Mouse (Mus musculus) urinary bladder, postnatal 36 days (tissue): ENCODE data around the gene Pigk.
"Not testable (repeated sequence)": the region's sequence is repeated elsewhere in the genome, so short reads cannot be mapped to it uniquely, and the experiment has no call there.

Experiments used
- DNase-seq, 2 experiments: peaks; one replicate each; pipeline ENCODE4 v3.0.0; 2022; ENCODE audit warnings: low spot score in 2 of 2, mixed read lengths in 1 of 2

Gene Pigk

DNA sequence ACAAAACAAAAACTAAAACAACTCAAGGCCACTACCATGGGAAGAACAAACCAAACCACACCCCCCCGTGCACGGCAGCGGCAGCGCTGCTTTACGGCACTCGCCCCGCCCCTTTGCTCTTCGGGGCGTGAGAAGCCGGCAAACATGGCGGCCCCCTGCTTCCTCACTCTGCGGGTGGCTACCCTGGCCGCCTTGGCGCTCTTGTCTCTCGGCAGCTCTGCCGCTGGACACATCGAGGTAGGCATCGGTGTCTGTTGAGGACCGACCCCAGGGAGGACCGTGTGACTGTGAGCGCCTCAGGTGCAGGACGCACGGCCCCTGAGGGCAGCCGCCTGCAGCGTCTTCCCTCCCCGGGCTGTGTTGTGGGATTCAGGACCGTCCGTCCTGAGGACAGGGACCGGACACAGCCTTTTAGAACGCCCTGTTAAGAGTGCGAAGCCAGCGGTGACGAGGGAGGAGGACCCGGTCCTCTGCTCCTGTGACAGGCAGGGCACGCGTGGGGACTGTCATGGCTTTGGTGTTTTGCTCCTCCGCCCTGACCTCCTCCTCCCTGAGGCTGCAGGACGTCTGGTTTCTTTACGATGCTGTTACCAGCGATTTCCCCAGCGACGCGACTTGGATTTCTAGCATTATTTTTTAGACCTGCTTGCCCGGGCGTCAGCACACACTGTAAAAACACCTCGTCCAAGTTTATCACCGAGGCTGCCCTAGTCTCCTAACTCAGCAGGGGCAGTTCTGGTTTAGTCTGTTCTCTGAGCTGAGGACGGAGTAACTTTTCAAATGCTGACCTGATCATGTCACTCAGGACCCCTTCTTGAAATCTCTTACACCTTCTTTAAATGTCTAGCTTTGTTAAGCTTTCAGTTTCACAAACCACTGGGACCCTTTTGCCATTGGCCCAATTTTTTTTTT is at the start of gene Pigk:
Pigk (plus strand) TSS at position 110 of the 912 bp plus-strand sequence.
- peak; percentile 91 to 92 for DNase-seq

- DNase-seq: no peak
Measured at GRCm38 (mm10) chr3:152666991-152667355, 46.9 kb upstream of the Pigk start.

DNA sequence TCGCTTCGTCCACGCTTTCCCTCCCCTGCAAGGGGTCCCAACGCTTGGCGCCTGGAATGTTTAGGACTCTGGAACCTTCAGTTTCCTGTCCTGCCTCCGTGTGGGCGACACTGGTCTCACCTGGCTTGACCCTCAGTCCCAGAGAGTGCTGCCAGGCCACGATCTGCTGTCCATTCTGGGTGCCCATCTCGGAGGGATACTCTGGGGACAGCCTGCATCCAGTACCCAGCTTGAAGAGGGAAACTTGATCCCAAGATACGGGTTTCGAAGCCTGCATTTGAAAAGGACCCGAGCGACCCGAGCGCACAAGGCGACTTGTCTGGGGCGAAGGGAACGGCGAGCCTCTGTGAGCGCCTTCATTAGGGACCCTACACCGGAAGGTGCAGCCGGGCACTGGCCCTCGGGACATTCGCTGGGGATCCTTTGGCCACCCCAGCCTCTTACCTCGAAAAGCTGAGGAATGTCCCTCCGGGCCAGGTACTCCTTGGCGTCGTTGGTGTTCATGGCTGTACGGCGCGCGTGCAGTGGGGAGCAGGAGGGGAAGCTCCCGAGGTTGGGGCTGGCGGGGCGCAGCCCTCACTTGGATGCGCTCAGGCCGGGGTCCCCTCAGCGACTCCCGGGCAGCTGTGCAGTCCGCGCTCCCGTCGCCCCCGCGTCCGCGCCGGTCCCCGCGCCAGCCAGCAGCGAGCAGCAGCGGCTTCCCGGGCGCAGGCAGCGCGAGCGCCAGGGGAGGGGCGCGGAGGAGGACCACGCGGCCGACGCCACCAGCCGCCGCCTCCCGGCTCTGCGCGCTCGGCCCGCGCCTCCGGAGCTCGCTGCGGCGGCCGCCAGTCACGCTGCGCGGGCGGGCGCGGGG is 46.3 kb upstream of the Pigk start:
- DNase-seq: peak; percentile 4 to 7

DNA sequence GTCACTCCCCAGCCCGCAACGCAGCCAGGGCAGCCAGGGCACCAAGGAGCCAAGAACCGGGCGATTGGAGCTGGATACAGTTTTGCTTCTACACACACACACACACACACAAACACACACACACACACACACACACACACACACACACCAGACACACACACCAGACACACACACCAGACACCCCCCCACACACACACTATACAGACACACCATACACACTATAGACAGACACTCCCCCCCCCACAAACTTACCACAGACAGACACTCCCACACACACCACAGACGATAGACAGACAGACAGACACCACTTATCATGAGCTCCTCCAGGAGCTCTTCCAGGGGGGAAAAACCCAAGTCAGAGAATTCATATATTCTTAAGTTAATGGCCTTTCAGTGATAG is 45.7 kb upstream of the Pigk start, which contains the start of gene Ak5:
Ak5 (minus strand) TSS at position 122 of the 400 bp plus-strand sequence.
- DNase-seq: no peak

- no peak for DNase-seq
Measured at GRCm38 (mm10) chr3:152668793-152669192, 45.1 kb upstream of the Pigk start.

DNA sequence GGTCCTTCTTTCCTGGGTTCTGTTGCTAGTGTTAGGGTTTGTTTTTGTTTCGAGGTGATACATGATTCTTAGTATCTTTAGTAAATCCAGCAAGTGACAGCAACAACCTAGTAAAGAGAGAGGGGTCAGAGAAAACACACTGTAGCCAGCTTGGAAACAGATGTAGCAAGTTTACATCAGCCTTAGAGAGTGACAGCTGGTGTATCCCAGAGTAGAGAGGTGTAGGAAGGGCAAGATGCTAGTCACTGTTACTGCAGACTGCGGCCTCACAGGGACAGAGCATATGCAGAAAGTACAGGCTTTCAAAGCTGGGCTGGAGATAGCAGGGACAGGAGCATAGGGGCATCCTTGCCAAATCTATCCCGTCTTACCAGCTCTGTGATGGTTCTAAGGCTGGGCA is 44.1 kb upstream of the Pigk start:
- no peak for DNase-seq

- no peak for DNase-seq
Measured at GRCm38 (mm10) chr3:152674663-152675062, 39.2 kb upstream of the Pigk start.

GRCm38 (mm10) chr3:152688532-152688931 is 25.4 kb upstream of the Pigk start:
- peak in 1 of 2 experiments; percentile 9 for DNase-seq

DNA sequence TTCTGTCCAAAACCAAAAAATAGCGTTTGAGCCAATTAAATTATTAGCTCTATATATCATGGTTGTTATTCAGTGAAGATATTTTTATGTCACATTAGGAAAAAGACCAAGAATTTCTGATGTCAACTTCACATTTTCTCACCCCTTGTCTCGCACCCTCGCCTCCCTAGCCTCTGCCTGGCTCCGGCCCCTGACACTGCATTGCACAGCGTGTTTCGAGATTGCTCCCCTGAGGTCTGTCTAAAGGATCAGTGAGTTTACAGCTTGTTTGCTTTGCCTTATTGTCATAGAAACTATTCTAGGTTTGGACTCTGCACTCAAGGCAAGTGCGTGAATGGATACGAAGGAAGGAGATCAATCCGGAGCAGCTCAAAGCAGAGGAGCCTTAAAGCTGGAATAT is 24.8 kb upstream of the Pigk start:
- peak in 1 of 2 experiments; percentile 55 for DNase-seq

GRCm38 (mm10) chr3:152694950-152695349 is 18.9 kb upstream of the Pigk start:
- DNase-seq: no peak

GRCm38 (mm10) chr3:152698017-152698416 is 15.9 kb upstream of the Pigk start:
- no peak for DNase-seq

DNA sequence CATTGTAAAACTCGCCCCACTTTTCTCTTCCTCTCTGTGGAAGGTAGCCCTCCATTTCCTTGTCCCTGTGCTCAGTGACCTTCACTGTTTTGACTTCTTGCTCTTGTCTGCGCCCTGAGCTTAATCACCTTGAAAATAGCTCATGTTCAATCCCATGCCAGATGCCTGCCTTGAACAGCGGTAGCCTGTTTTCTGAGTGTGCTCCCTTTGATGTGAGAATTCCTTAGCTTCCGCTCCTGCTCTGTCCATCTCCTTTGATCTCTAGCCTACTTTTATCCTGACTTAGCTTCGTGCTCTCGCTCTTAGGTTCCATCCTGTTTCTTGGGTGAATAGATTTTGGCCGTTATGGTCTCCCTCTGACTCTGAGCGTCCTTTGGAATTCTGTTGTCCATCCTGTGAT is 14.6 kb upstream of the Pigk start:
- no peak for DNase-seq

DNA sequence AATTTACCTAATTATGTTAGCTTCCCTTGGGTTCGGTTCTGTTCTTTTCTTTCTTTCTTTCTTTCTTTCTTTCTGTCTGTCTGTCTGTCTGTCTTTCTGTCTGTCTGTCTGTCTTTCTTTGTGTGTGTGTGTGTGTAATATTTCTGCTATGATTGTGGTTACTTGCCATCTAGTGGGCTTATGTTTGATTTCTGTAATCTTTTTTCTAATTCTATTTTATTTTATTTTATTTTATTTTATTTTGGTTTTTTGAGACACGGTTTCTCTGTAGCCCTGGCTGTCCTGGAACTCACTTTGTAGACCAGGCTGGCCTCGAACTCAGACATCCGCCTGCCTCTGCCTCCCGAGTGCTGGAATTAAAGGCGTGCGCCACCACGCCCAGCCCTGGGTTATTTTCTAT is 12.4 kb upstream of the Pigk start:
- DNase-seq: not testable (repeated sequence)

DNA sequence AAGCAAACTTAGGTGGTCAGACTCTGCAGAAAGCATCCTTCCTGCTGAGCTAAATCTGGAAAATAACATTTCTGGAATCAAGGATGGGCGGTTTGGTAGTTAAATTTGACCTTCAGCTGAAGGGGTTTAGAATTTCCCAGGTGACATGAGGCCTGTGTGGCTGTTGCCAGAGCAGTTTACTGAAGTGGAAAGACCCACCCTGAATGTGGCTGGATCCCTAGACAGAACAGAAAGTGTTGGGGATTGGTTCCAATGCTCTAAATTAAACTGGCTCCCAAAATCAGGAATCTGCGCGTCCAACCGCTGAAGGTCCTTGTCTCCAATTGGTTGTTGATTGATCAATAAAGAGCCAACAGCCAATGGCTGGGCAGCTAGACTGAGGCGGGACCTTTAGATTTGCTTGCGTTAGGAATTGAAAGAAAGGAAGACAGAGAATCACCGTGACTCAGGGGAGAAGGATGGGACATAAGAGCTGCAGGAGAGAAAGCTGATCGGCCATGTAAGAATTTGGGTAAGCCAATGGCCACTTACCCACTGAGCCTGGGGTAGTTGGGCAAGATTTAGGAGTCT is 11.5 kb upstream of the Pigk start:
- no peak for DNase-seq

DNA sequence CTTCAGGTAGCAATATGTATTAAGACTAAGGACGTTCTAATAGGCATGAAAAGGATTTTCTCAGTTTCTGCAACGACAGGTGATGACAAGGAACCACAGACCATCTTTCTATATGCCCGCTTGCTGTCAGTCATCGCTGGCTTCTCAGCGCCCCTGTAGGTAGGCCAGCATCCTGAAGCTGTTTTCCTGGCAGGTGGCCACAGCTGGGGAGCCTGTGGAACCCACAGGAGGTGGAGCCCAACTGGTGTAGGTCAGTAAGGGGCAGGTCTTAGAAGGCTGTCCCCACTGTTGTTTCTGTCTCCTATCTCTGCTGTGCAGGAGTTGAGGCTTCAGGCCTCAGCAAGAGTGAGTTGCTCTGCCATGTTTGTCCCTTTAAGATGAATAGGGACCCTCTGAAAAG is 8.1 kb upstream of the Pigk start:
- no peak for DNase-seq

DNA sequence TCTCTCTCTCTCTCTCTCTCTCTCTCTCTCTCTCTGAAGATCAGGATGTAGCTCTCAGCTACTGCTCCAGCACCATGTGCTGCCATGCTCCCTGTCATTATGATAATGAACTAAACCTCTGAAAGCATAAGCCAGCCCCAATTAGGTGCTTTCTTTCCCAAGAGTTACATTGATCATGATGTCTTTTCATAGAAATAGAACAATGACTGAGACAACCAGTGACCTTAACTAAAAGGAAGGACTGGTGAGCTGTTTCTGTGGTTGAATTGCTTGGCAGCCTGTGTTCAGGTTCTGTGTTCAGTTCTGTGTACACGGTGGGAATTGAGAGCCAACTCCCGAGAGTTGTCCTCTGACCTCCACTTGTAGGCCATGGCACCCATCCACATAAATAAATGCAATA is 7.0 kb upstream of the Pigk start:
- DNase-seq: no peak

DNA sequence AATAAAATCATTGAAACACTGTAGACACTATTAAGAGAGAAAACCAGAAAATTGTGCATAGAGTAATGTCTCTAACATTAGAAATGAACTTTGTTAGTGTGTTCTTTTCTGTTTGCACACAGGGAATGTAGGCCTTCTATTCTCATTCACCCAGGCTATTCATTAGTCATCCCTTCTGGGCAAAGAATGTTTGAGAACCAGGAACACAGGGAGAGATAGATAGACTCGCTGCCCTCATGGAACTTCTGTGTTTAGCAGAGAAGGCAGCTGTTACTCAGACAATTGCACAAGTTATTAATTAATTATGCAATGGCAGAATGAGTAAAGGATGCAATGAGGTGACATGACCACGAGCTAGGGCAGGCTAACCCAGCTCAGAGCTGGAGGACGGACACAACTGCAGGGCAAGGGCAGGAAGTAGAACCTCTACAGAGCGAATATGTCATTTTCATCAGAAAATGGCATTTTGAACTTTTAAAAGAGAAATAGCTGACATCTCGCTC is 6.5 kb upstream of the Pigk start:
- no peak for DNase-seq

DNA sequence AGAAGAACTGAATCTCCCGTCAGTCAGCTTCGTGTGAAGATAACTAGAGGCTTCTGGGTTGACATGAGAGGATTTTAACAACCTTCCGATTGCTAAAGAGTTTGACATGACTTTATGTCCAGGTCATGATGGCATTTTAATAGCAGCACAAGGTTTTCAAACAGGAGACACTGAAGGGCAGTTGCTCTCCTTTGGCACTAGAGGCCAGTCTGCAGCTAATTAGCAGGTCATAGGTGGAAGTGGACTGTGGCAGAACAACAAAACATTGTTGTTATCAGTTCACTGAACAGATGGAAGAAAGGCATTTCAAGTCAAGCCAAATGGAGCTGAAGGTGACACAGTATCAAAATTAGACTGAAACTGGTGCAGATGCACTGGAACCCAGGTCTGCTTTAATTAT is 4.0 kb upstream of the Pigk start:
- DNase-seq: no peak

DNA sequence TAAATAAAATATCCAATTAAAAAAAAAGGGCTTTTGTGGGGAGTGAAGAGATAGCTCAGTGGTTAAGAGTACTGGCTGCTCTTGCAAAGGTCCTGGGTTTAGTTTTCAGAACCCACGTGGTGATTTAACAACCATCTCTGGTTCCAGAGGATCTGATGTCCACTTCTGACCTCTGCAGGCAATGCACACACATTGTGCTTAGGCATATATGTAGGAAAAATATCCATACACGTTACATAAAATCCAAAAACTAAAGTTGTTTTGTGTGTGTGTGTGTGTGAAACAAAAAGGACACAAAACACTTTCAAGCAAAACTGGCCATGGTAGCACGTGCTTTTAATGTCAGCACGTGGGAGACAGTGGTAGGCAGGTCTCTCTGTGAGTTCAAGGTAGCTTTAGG is 943 bp upstream of the Pigk start:
- DNase-seq: no peak

DNA sequence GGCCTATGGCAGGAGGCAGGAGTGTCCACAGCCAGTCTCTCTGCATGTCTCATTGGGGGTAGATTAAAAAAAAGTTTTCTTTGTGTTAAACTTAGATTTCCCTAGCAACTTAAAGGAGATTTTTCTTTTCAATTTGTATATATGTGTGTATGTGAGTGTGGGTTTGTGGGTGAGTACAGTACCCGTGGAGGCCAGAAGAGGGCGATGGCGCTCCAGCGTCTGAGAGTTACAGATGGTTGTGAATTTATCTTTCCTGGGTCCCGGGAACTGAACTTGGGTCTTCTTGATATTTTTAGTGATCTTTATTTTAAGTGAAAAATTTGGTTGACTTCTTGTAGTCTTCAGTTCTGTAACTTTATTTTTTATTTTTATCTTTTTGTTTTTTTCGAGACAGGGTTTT is 7.4 kb downstream of the Pigk start:
- DNase-seq: no peak

DNA sequence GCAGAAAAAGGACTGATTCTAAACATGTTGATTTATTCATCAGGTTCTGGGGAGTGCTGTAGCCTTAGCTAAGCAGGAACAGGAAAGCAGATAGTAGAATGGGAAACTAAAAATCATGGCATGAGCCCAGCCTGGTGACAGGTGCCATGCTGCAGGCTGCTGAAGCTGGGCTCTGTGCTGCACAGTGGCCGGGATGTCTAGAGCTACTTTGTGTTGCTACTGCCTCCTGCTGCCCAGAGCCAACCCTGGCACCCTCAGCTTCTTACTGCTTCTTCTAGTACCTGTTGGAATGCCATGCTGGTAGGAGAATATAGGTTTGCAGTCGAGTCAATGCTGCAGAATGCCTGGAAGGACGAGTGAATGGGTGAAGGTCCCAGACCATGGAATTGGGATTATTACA is 8.9 kb downstream of the Pigk start:
- no peak for DNase-seq

DNA sequence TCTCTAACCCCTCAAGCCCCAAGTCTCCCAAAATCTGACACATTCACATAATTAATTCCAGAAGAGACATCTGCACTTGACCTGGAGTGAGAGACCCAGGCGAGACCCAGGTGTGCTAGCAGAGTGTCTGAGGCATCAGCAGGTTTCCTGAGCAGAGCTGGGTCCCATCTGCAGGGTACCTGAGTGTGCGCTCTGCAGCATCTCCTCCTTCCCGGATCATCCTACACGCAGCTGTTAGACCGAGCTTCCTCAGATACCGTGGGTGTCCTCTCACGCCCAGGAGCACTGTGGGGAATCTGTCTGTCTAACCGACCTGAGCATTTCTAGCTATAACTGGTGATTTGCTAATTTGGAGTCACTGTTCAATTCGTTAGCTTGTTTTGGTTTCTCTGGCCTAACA is 10.5 kb downstream of the Pigk start:
- no peak for DNase-seq
